8 mouse cellular contexts compared by ENCODE assay signal in genomic region chr3:103401342-103402098, GRCm38 (mm10).
DNase-seq lines count a peak whose midpoint lies in the region; ATAC-seq and TF ChIP-seq lines count a peak whose summit lies in the region.

No protein-coding gene starts in this region.

- in situ Hi-C loops in ES-E14 (cut with MboI; ENCODE audit: low sequenced_read_pairs in 2 of 2, unreplicated experiment in 2 of 2) = no loop called here

- DNase-seq in ES-E14 (ENCODE audit: low read depth, low spot score) = no peak
- DNase-seq in frontal cortex, postnatal 25 days (ENCODE audit: low spot score in 2 of 2) = peak; percentile 38 to 57
- DNase-seq in left cerebral cortex, adult 8-10 months (ENCODE audit: low spot score in 2 of 2) = peak; percentile 43 to 88
- DNase-seq in retina, adult 2 months (ENCODE audit: low read depth, low spot score) = peak; percentile 26
- no peak for DNase-seq in urinary bladder, postnatal 4 days (ENCODE audit: low spot score in 2 of 2)
- no peak for DNase-seq in urinary bladder, postnatal 25 days (ENCODE audit: low spot score)

- peaks cover 0 to 10% of the 10 kb centered on the region in 2 experiments; a peak in 2 of 4 replicates for H3K4me1 ChIP-seq in ES-E14 (ENCODE audit: control insufficient read depth in 2 of 2, insufficient read depth in 2 of 2, low read length in 2 of 2, poor library complexity in 1 of 2)
- H3K4me1 ChIP-seq in heart, embryonic 11.5 days (ENCODE audit: control insufficient read depth, insufficient read depth, low read length) = no peaks in the 10 kb centered on the region

- no peaks in the 10 kb centered on the region for H3K27me3 ChIP-seq in heart, embryonic 11.5 days (ENCODE audit: control insufficient read depth, insufficient read depth, low read length)

- no peak overlapping the region for H3K4me2 ChIP-seq in heart, embryonic 11.5 days

- 51% methylated on average over 17 of the region's 17 CpGs for WGBS in heart, embryonic 11.5 days (ENCODE audit: insufficient replicate concordance)

- H3K36me3 ChIP-seq in ES-E14 (ENCODE audit: control insufficient read depth, insufficient read depth, low read length, poor library complexity, severe bottlenecking) = no peaks in the 10 kb centered on the region
- H3K36me3 ChIP-seq in heart, embryonic 11.5 days (ENCODE audit: control insufficient read depth, insufficient read depth, low read length) = no peaks in the 10 kb centered on the region

- peak overlapping the region in 1 of 2 experiments; percentile 42; a peak in 2 of 4 replicates for H3K4me3 ChIP-seq in ES-E14 (ENCODE audit: insufficient read depth in 1 of 2, low read depth in 1 of 2, low read length in 2 of 2, poor library complexity in 1 of 2, severe bottlenecking in 1 of 2)
- no peak overlapping the region for H3K4me3 ChIP-seq in heart, embryonic 11.5 days (ENCODE audit: low read depth, low read length)

- ATAC-seq in heart, embryonic 11.5 days (replicated peaks; ENCODE audit: insufficient number of reproducible peaks, low FRiP score, low TSS enrichment) = no peak
- ATAC-seq in inflammation-experienced regulatory T-cells, adult 6 months = no peak

- 0 out of 2 replicates have a peak overlapping the region, but pooled peaks have one; percentile 51 for H3K9ac ChIP-seq in ES-E14 (ENCODE audit: insufficient read depth, low read depth, low read length, poor library complexity, severe bottlenecking)
- no peak overlapping the region for H3K9ac ChIP-seq in heart, embryonic 11.5 days (ENCODE audit: low read depth, low read length)

- H3K27ac ChIP-seq in ES-E14 (ENCODE audit: insufficient read depth, low read depth, low read length, poor library complexity, severe bottlenecking) = no peak overlapping the region
- H3K27ac ChIP-seq in heart, embryonic 11.5 days (ENCODE audit: low read depth, low read length) = no peak overlapping the region

- H3K9me3 ChIP-seq in ES-E14 (ENCODE audit: control insufficient read depth, insufficient read depth, low read depth, low read length) = no peaks in the 10 kb centered on the region
- no peaks in the 10 kb centered on the region for H3K9me3 ChIP-seq in heart, embryonic 11.5 days (replicated peaks; ENCODE audit: control insufficient read depth, low read length)

TF ChIP-seq in ES-E14, 5 proteins besides CTCF, POLR2A, EP300 and RAD21:
- TF ChIP-seq ZC3H11A (IDR thresholded peaks at IDR 0.05; ENCODE audit: borderline replicate concordance, low read depth, low read length) (no peak), ZNF384 (IDR thresholded peaks at IDR 0.05; ENCODE audit: low read depth, low read length) (no peak), CHD2 (IDR thresholded peaks at IDR 0.05; ENCODE audit: low read depth, low read length) (no peak), MAFK (IDR thresholded peaks at IDR 0.05; ENCODE audit: insufficient read depth, low read depth, low read length) (no peak), HCFC1 (IDR thresholded peaks at IDR 0.05; ENCODE audit: borderline replicate concordance, insufficient read depth, low read length) (no peak)

Comparison
In these comparisons a context has a peak if more than half of its experiments do, and no peak if none do; other contexts are left out.
1. DNase-seq: peak in frontal cortex, postnatal 25 days (2 of 2), left cerebral cortex, adult 8-10 months (2 of 2) and retina, adult 2 months (single experiment); none in ES-E14 (single experiment), urinary bladder, postnatal 4 days (0 of 2) and urinary bladder, postnatal 25 days (single experiment).